Comparison of ENCODE assay signal across 8 mouse cellular contexts in the genomic region with DNA sequence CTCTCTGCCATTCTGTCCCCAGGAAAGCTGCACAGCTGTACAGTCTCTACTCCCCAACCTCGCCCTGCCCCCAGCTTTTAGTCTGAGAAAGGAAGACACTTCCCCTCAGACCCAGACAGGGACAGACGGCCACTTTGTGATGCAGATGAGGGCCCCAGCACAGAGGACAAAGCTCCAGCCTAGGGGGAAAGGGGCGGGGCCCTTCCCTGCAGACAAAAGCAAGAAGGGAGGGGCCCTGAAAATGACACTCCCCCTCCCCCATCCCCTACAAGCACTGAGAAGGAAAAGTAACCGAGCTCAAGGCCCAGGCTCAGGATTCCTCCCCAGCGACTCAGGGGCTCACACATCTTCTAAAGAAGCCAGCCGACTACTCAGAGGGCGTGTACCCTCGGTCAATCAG. TPM values are rescaled to one million over a fixed set of nuclear protein-coding genes. Genes with fewer than 3 reads are reported as not detected.
DNase-seq lines count a peak whose midpoint lies in the region; ATAC-seq and TF ChIP-seq lines count a peak whose summit lies in the region.

No protein-coding gene starts in this region.

- no peaks in the 10 kb centered on the region for H3K27me3 ChIP-seq in heart, adult 2 months (ENCODE audit: control insufficient read depth, insufficient read depth, low read length)
- H3K27me3 ChIP-seq in forebrain, embryonic 13.5 days: no peaks in the 10 kb centered on the region
- H3K27me3 ChIP-seq in intestine, embryonic 14.5 days (replicated peaks; ENCODE audit: control insufficient read depth, insufficient read depth, low read length): no peaks in the 10 kb centered on the region
- no peaks in the 10 kb centered on the region for H3K27me3 ChIP-seq in stomach, embryonic 16.5 days (ENCODE audit: control insufficient read depth, insufficient read depth, low read length)

- ATAC-seq in forebrain, embryonic 13.5 days: peak; percentile 61
- ATAC-seq in intestine, embryonic 14.5 days (replicated peaks; ENCODE audit: low FRiP score, low TSS enrichment, low read depth): no peak
- ATAC-seq in stomach, embryonic 16.5 days (ENCODE audit: insufficient read depth, low FRiP score): no peak

- TF ChIP-seq POLR2A in heart, adult 2 months (IDR thresholded peaks at IDR 0.05; ENCODE audit: insufficient read depth, low read depth, low read length): no peak

- DNase-seq in heart, adult 2 months: peak; percentile 10 to 27
- DNase-seq in heart, adult 8-10 months (ENCODE audit: low spot score): no peak
- peak; percentile 70 for DNase-seq in Muller cell, postnatal 12 days (ENCODE audit: inconsistent ontology term)
- DNase-seq in intestine, embryonic 14.5 days (ENCODE audit: low spot score): peak; percentile 63
- DNase-seq in lung, postnatal 4 days: peak; percentile 44 to 65
- DNase-seq in adrenal gland, adult 18-20 months (ENCODE audit: low spot score in 2 of 2): no peak

- H3K4me2 ChIP-seq in forebrain, embryonic 13.5 days: peak overlapping the region; percentile 77
- peak overlapping the region; percentile 28 for H3K4me2 ChIP-seq in intestine, embryonic 14.5 days (ENCODE audit: low read length)
- H3K4me2 ChIP-seq in stomach, embryonic 16.5 days (ENCODE audit: low read depth, low read length): peak overlapping the region; percentile 38

- H3K4me3 ChIP-seq in heart, adult 2 months: no peak overlapping the region
- peak overlapping the region; percentile 93 for H3K4me3 ChIP-seq in forebrain, embryonic 13.5 days
- H3K4me3 ChIP-seq in intestine, embryonic 14.5 days (ENCODE audit: low read depth, low read length): no peak overlapping the region
- no peak overlapping the region for H3K4me3 ChIP-seq in stomach, embryonic 16.5 days (replicated peaks; ENCODE audit: low read length)

- intact Hi-C loops in heart, adult 2 months (cut with DNase I): no loop called here

- 42% methylated on average over 8 of the region's 8 CpGs for WGBS in heart, adult 2 months
- under 1% methylated on average over 8 of the region's 8 CpGs for WGBS in forebrain, embryonic 13.5 days
- 13% methylated on average over 8 of the region's 8 CpGs for WGBS in intestine, embryonic 14.5 days
- 12% methylated on average over 8 of the region's 8 CpGs for WGBS in stomach, embryonic 16.5 days

- no peak for TF ChIP-seq EP300 in heart, adult 2 months (IDR thresholded peaks at IDR 0.05; ENCODE audit: insufficient read depth, low read depth, low read length)

- no peaks in the 10 kb centered on the region for H3K79me2 ChIP-seq in heart, adult 2 months (replicated peaks; ENCODE audit: control insufficient read depth, insufficient read depth, low read length)

- H3K27ac ChIP-seq in heart, adult 2 months: no peak overlapping the region
- H3K27ac ChIP-seq in forebrain, embryonic 13.5 days: peak overlapping the region; percentile 98
- 0 out of 2 replicates have a peak overlapping the region, but pooled peaks have one; percentile 20 for H3K27ac ChIP-seq in intestine, embryonic 14.5 days (ENCODE audit: low read depth)
- peak overlapping the region; percentile 57 for H3K27ac ChIP-seq in stomach, embryonic 16.5 days (ENCODE audit: low read length)

- no peak for TF ChIP-seq CTCF in heart, adult 2 months (IDR thresholded peaks at IDR 0.05)

- H3K9me3 ChIP-seq in forebrain, embryonic 13.5 days (replicated peaks): no peaks in the 10 kb centered on the region
- no peaks in the 10 kb centered on the region for H3K9me3 ChIP-seq in intestine, embryonic 14.5 days (ENCODE audit: control insufficient read depth, low read length)
- H3K9me3 ChIP-seq in stomach, embryonic 16.5 days (replicated peaks; ENCODE audit: control insufficient read depth, low read length): no peaks in the 10 kb centered on the region

- H3K4me1 ChIP-seq in heart, adult 2 months (ENCODE audit: control insufficient read depth, insufficient read depth, low read length): peaks cover 2% of the 10 kb centered on the region
- peaks cover 69% of the 10 kb centered on the region for H3K4me1 ChIP-seq in forebrain, embryonic 13.5 days
- peaks cover 36% of the 10 kb centered on the region for H3K4me1 ChIP-seq in intestine, embryonic 14.5 days (replicated peaks; ENCODE audit: control insufficient read depth, insufficient read depth, low read length)
- H3K4me1 ChIP-seq in stomach, embryonic 16.5 days (ENCODE audit: control insufficient read depth, insufficient read depth, low read length): peaks cover 31% of the 10 kb centered on the region

- H3K36me3 ChIP-seq in heart, adult 2 months (ENCODE audit: control insufficient read depth, insufficient read depth, low read length): no peaks in the 10 kb centered on the region
- H3K36me3 ChIP-seq in forebrain, embryonic 13.5 days (ENCODE audit: poor library complexity, severe bottlenecking): peaks cover 3% of the 10 kb centered on the region
- no peaks in the 10 kb centered on the region for H3K36me3 ChIP-seq in intestine, embryonic 14.5 days (ENCODE audit: control insufficient read depth, insufficient read depth, low read length)
- H3K36me3 ChIP-seq in stomach, embryonic 16.5 days (ENCODE audit: control insufficient read depth, insufficient read depth, low read length): no peaks in the 10 kb centered on the region

- H3K9ac ChIP-seq in heart, adult 2 months (ENCODE audit: low read depth, low read length): no peak overlapping the region
- H3K9ac ChIP-seq in forebrain, embryonic 13.5 days: peak overlapping the region; percentile 61
- H3K9ac ChIP-seq in intestine, embryonic 14.5 days (ENCODE audit: low read length): no peak overlapping the region
- H3K9ac ChIP-seq in stomach, embryonic 16.5 days (ENCODE audit: low read length): peak overlapping the region; percentile 39; the same call in 1 of the 2 replicates

RNA-seq across cellular contexts. Expression of a gene that starts 2.5 kb away (rescaled TPM):
- total RNA-seq in heart, adult 2 months (2021): 10 to 100 TPM; 11.5 to 12.3 TPM
- polyA plus RNA-seq in heart, adult 2 months (2012; rRNA removed): 7.5 and 12.1 TPM in 2 replicates
- 10 to 100 TPM; 10.7 to 11.6 (median 11.3) TPM for total RNA-seq in heart, adult 8-10 months (2022)
- polyA plus RNA-seq in forebrain, embryonic 13.5 days (2015; fragmentation: Nextera tagmentation; extraction: Ambion mirVana): 18.5 and 21.9 TPM in 2 replicates
- polyA plus RNA-seq in intestine, embryonic 14.5 days (2014; fragmentation: Nextera tagmentation; extraction: Ambion mirVana): 8.0 and 8.9 TPM in 2 replicates
- polyA plus RNA-seq in stomach, embryonic 16.5 days (2015; fragmentation: Nextera tagmentation; extraction: Ambion mirVana): 4.3 and 4.4 TPM in 2 replicates
- 10 to 100 TPM; 25.6 to 36.9 TPM for total RNA-seq in adrenal gland, adult 18-20 months (2021)

RNA-seq across cellular contexts. Expression of a gene that starts 36.5 kb away (rescaled TPM):
- total RNA-seq in heart, adult 2 months (2021): 10 to 100 TPM; 11.0 to 12.6 TPM
- 6.4 and 7.1 TPM in 2 replicates for polyA plus RNA-seq in heart, adult 2 months (2012; rRNA removed)
- total RNA-seq in heart, adult 8-10 months (2022): 10 to 100 TPM; 11.1 to 13.5 (median 12.8) TPM
- 17.2 and 17.6 TPM in 2 replicates for polyA plus RNA-seq in forebrain, embryonic 13.5 days (2015; fragmentation: Nextera tagmentation; extraction: Ambion mirVana)
- polyA plus RNA-seq in intestine, embryonic 14.5 days (2014; fragmentation: Nextera tagmentation; extraction: Ambion mirVana): 12.3 and 13.2 TPM in 2 replicates
- 16.4 and 16.8 TPM in 2 replicates for polyA plus RNA-seq in stomach, embryonic 16.5 days (2015; fragmentation: Nextera tagmentation; extraction: Ambion mirVana)
- 10 to 100 TPM; 19.6 to 20.3 TPM for total RNA-seq in adrenal gland, adult 18-20 months (2021)

Comparison
In these comparisons a context has a peak if more than half of its experiments do, and no peak if none do; other contexts are left out.
1. DNase-seq: peak in heart, adult 2 months (2 of 2), Muller cell, postnatal 12 days (single experiment), intestine, embryonic 14.5 days (single experiment) and lung, postnatal 4 days (2 of 2); none in heart, adult 8-10 months (single experiment) and adrenal gland, adult 18-20 months (0 of 2).
2. H3K9ac ChIP-seq: peak in forebrain, embryonic 13.5 days (single experiment) and stomach, embryonic 16.5 days (single experiment); none in heart, adult 2 months (single experiment) and intestine, embryonic 14.5 days (single experiment).
3. Peak in every context shown above with its lines, with median percentiles within 50 percentile points of each other: H3K4me2 ChIP-seq.